Mouse (Mus musculus): ENCODE measurements around the gene Cntn1.

Cntn1 gene

GRCm38 (mm10) chr15:92137026-92137425 is 86.1 kb downstream of the Cntn1 start:
- DNase-seq (ENCODE audit: low spot score): no peak

- DNase-seq (ENCODE audit: low spot score): no peak
Measured at GRCm38 (mm10) chr15:92141972-92142371, 91.0 kb downstream of the Cntn1 start.

GRCm38 (mm10) chr15:92154921-92155320 is 104.0 kb downstream of the Cntn1 start:
- no peak for DNase-seq (ENCODE audit: low spot score)

DNA sequence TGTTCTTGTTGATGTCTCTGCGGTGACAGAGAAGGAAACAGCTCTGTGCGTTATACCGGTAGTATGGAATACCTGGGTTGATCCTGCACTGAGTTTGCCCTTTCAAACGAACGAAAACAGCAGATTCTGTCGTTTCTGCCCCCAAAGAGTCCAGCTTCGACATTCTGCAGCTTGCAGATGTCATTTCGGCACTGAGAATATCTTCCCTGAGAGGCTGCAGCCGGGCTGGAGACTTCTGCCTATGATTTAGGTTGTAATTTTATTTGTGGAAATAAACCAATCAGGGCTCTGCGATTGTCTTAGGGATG is 109.8 kb downstream of the Cntn1 start:
- no peak for DNase-seq (ENCODE audit: low spot score)

- DNase-seq (ENCODE audit: low spot score): no peak
Measured at GRCm38 (mm10) chr15:92161163-92162025, 110.4 kb downstream of the Cntn1 start.

- no peak for DNase-seq (ENCODE audit: low spot score)
Measured at GRCm38 (mm10) chr15:92162835-92163234, 111.9 kb downstream of the Cntn1 start.

DNA sequence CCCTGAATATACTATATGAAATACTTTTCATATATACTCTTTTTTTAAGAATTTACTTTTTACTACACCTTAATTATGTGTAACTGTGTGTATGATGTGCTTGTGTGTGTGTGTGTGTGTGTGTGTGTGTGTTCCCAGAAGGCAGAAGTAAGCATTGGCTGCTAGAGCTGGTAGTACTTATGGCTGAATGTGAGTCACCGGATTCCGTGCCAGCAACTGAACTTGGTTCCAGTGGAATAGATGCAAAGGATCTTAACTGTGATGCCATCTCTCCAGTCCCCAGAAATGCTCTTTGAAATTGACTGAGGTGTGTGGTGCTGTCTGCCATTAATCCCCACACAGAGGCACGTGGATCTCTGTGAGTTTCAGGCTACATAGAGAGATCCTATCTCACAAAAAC is 113.2 kb downstream of the Cntn1 start:
- no peak for DNase-seq (ENCODE audit: low spot score)

- no peak for DNase-seq (ENCODE audit: low spot score)
Measured at GRCm38 (mm10) chr15:92166266-92166665, 115.3 kb downstream of the Cntn1 start.

- DNase-seq (ENCODE audit: low spot score): no peak
Measured at GRCm38 (mm10) chr15:92175739-92176138, 124.8 kb downstream of the Cntn1 start.

DNA sequence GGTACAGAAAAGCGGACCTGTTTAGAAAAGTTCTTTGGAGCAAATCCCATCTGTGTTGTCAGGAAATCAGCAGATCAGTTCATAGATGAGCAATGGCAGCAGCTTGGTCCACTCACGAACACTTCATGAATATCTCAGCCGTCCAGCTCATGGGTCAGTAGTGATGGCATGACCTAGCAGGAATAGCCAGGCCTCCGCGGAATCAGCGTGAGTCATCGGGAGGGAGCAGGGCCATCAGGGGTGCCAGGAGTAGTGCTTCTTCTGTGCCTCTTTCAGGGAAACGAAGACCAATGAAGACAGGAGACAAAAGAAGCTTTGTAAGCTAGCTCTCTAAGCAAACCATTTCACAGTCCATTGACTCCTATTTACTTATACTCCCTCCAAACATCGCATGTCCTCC is 126.4 kb downstream of the Cntn1 start:
- DNase-seq (ENCODE audit: low spot score): no peak

GRCm38 (mm10) chr15:92185484-92185883 is 134.5 kb downstream of the Cntn1 start:
- no peak for DNase-seq (ENCODE audit: low spot score)

DNA sequence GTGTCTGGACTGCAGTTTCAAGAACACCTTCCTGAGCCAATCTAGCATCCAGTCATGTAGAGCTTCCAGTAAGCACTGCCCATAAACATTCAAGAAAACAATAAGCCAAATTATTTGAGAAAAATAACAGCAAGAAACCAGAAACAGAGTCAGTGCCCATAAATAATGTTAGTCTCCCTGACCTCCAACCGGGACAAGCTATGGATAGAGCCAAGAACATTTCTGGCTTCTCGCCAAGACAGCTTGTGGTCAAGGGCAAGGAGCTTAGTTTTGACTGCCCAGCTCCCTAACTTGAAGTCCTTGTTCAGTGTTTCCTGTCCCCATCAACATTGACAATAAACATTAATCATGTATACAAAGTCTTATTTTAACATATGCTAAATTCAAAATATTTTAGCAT is 139.0 kb downstream of the Cntn1 start:
- DNase-seq (ENCODE audit: low spot score): no peak

GRCm38 (mm10) chr15:92200326-92200985 is 149.5 kb downstream of the Cntn1 start:
- no peak for DNase-seq (ENCODE audit: low spot score)

DNA sequence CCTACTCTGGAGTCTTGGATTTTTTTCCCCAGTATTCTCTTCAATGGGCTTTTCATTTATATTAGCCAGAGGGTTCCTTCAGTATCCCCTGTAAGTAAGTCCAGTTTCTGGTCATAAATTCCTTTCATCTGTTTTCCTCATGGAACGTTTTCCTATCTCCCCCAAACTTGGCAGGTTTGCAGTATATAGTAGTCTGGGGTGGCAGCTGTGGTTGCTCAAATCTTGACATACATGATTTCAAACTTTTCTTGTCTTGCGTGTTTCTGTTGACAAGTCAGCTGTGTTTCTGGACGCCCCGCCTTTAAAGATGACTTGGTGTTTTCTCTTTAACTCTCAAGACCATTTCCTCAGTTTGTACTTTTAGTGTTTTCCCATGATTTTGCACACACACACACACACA is 155.7 kb downstream of the Cntn1 start:
- DNase-seq (ENCODE audit: low spot score): no peak

DNA sequence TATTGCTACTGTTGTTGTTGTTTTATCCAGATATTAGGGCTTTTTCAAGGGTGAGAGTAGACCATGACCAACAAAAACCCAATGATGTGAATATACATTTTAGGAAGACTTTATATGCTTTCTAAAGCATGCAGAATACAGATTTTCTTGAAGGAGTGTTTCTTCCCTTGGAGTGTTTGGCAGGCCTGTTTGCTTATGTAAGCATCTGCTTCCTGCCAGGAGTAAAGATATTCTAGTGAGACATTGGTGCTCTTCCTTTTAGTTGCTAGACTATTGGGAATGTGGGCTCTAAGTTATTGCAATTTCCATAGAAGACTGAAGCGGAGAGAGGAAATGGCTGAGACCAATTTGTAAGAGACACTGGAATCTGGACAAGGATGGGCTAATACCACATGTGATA is 158.8 kb downstream of the Cntn1 start:
- no peak for DNase-seq (ENCODE audit: low spot score)

- no peak for DNase-seq (ENCODE audit: low spot score)
Measured at GRCm38 (mm10) chr15:92210486-92211235, 159.7 kb downstream of the Cntn1 start.

GRCm38 (mm10) chr15:92215841-92216240 is 164.9 kb downstream of the Cntn1 start:
- DNase-seq (ENCODE audit: low spot score): no peak

GRCm38 (mm10) chr15:92221446-92221845 is 170.5 kb downstream of the Cntn1 start:
- DNase-seq (ENCODE audit: low spot score): no peak

DNA sequence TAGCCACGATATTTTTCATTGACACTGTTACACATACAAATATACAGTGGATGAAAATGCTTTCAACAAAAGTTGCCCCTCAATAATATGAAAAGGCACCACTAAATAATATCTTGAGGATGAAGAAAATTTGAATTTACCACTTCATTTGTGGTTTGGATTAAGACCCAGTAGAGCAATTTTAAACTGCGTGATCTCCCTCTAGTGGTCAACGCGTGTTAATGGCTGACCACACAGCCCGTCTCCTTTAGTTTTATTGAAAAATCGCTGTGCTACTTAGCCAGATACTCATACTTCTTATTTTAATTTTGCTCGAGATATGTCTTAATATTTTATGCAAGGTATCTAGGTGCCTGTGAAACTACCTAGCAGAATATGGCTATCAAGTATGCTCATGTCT is 180.4 kb downstream of the Cntn1 start:
- no peak for DNase-seq (ENCODE audit: low spot score)

DNA sequence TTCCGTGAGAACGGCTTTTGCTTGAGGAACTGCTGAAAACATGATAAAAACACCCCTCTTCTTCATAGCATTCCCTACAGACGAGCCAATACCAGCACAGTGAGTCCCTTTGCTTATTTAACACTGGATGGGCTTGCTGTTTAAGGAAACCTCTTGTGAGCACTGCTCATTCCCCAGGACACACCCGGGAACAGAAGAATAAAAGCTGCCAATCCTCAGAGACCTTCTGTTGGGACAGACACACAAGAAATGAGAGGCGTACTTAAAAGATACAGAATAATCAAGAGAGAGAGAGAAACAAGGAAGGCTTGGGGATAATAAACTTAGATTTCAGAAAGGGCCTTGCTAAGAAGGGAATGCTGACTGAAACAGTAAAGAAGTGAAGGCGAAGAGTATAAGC is 184.9 kb downstream of the Cntn1 start:
- DNase-seq (ENCODE audit: low spot score): no peak

- no peak for DNase-seq (ENCODE audit: low spot score)
Measured at GRCm38 (mm10) chr15:92264980-92265707, 214.2 kb downstream of the Cntn1 start.

DNA sequence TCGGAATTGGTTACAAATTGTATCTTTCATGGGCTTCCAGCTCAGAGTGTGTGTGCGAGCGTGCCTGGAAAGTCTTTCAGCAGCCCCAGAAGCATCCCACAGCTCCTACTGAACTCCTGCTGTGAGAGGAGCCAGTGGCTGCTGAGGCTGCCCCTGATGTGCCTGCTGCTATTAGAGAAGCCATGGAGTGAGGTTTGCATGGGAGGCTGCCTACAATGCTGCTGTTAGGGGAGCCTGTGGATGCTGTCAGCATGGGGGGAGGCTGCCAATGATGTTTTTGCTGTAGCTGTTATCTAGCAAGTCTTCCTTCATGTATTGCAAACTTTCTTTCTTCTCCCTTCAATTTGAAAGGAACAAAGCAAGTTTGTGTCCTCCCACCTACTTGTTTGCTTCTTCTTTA is 217.4 kb downstream of the Cntn1 start:
- no peak for DNase-seq (ENCODE audit: low spot score)

Measured in urinary bladder, postnatal 10 days (tissue).